Mouse (Mus musculus): ENCODE measurements around the gene Dmrt1.

Gene Dmrt1

GRCm38 (mm10) chr19:25635119-25635518, 129.7 kb downstream of the Dmrt1 start:
- DNase-seq: no peak

GRCm38 (mm10) chr19:25635622-25636244, 130.3 kb downstream of the Dmrt1 start:
- peak; percentile 60 to 75 for DNase-seq

DNA sequence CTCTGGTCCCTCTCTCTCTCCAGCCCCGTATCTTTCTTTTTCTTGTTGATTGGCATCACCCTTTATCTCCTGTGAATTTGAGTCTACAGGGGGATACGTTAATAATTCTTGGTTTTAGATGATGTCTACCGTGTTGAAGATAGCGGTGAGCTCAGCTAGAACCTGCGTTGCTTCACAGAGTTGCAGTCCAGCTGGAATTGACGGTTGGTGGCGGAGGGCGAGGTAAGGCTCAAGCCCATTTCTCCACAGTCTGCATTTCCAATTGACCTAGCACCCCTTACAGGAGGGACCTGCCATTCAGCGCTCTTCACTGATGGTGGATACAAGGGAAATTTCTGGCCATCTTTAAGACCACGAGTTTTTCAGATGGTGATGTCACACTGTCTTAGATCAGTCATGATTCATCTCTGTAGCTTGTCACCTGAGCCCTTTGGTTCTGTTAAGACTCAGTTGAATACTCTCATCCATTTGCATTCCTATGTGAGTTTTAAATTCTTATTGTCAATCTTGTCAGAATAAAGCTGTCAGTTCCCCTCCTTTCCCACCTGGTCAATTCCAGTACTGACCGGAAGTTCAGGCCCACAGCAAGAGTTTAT, 133.4 kb downstream of the Dmrt1 start:
- DNase-seq: no peak

DNA sequence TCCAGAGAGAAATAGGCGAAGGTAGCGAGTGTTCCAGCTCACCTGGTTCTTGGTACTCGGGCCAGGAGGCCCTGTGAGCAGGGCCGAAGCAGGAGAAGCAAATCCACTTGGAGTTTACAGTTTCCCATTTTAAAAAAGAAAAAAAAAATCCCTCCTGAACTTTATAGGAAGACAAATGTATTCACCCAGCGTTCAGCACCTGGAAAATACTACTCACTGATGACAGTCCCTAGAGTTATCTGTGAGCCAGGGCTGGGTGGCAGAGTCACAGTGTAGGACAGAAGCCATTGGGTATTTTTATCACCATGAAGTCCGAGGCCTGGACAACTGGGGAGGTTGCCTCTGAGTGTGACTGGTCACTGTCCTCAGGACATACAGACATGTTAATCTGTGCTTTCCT, 136.4 kb downstream of the Dmrt1 start:
- DNase-seq: no peak

- no peak for DNase-seq
These were observed 141.7 kb downstream of the Dmrt1 start for GRCm38 (mm10) chr19:25647136-25647535.

- DNase-seq: no peak
These were observed 143.3 kb downstream of the Dmrt1 start for GRCm38 (mm10) chr19:25648701-25649100.

- no peak for DNase-seq
These were observed 145.1 kb downstream of the Dmrt1 start for GRCm38 (mm10) chr19:25650474-25650873.

DNA sequence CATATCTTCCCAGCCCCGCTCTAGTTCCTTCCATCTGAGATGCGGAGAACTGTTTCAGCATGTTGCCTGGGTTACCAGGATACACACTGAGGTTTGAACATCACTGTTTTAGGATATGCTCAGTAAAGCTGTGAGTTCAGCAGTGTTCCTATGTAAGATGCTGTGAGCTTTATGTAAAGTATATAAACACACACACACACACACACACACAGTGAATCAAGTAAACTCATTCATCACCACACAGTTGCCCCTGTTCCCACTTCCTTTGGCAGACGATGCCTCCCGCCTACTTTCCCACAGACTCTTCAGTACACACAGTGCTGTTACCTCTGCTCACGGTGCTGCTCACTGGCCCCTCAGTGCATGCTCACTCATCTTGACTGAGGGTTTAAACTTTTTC, 147.1 kb downstream of the Dmrt1 start:
- no peak for DNase-seq
